Mouse (Mus musculus): ENCODE results near the gene Lax1. TPM values are rescaled to one million over a fixed set of nuclear protein-coding genes. Genes with fewer than 3 reads are reported as not detected.

The Lax1 gene
- polyA plus RNA-seq, 1 experiment from 2014 or later, result 0.26 TPM

Small RNA genes lying within 50 kb of the gene (microRNA-seq; reads per million reads assigned to microRNA genes)
- gene Mir6903, result not detected

Other genes with a start within 250 kb of the Lax1 start
- gene Snrpe, start 79.8 kb downstream of the Lax1 start, polyA plus RNA-seq (2015; fragmentation: Nextera tagmentation; extraction: Ambion mirVana), result 606 and 647 TPM in 2 replicates
- gene Zbed6, start 29.2 kb downstream of the Lax1 start, polyA plus RNA-seq (2015; fragmentation: Nextera tagmentation; extraction: Ambion mirVana), result not detected in 2 replicates
- 5.4 TPM in 2 replicates for gene Gm38394, start 28.8 kb downstream of the Lax1 start, polyA plus RNA-seq (2015; fragmentation: Nextera tagmentation; extraction: Ambion mirVana)
- 7.7 and 9.0 TPM in 2 replicates for gene Atp2b4, start 110.9 kb upstream of the Lax1 start, polyA plus RNA-seq (2015; fragmentation: Nextera tagmentation; extraction: Ambion mirVana)
- gene Optc, start 217.9 kb upstream of the Lax1 start, polyA plus RNA-seq (2015; fragmentation: Nextera tagmentation; extraction: Ambion mirVana), result 0.29 and 0.54 TPM in 2 replicates
- 22.4 and 28.6 TPM in 2 replicates for gene Prelp, start 231.3 kb upstream of the Lax1 start, polyA plus RNA-seq (2015; fragmentation: Nextera tagmentation; extraction: Ambion mirVana)